Mouse (Mus musculus) left cerebral cortex, postnatal 25 days (tissue): ENCODE measurements at regions not wholly inside any gene's neighbourhood (a gene's known extent, or its start where the extent isn't known, plus 50 kb on each side); places are given as distances from the start of the nearest gene placed in this dataset.

ENCODE experiments used
- DNase-seq, 2 experiments: peaks; one replicate each; pipeline ENCODE4 v3.0.0; 2022; ENCODE audit warnings: low spot score in 2 of 2, mixed read lengths in 1 of 2
- intact Hi-C: fragments of 180-260 bp; cut with DNase I; formaldehyde crosslinking; loops from one replicate; pipeline ENCODE4 v1.15.1; 2025

DNA sequence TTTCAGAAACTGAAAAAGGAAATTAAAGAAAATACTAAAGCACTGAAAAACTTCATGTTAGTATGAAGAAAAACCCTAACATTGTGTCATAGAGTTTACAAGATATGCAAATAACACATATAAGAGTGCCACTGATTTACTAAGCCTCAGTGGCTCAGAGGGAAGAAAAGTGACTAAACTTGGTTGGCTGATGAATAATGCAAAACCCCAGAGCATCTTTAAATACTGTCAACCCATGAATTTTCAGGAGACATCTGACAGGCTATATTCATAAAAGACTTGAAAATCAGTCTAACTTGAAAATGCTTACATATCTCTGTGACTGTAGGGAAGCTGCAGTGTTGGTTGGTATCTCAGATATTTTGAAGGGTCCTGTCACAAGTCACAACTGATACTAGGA, 235.2 kb upstream of the Clec14a start:
- DNase-seq, result peak in 1 of 2 experiments; percentile 67
- intact Hi-C loops, result no loop called here

DNA sequence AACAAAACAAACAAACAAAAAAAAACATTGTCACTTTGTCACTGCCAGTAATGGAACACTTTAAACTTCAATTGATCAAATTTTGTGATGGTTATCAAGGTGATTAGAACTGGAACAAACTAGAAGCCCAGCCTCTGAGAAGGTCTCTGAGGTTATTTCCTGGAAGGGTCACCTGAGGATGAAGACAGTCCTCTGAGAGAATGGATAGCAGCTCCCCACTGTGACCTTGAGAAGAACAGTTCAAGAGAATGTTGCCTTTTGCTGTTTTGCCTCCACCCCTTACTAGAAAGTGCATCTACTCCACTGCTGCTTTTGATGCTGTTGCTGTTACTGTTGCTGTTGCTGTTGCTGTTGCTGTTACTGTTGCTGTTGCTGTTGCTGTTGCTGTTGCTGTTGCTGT, 205.1 kb upstream of the Clec14a start:
- DNase-seq, result no peak
- intact Hi-C loops, result no loop called here

DNA sequence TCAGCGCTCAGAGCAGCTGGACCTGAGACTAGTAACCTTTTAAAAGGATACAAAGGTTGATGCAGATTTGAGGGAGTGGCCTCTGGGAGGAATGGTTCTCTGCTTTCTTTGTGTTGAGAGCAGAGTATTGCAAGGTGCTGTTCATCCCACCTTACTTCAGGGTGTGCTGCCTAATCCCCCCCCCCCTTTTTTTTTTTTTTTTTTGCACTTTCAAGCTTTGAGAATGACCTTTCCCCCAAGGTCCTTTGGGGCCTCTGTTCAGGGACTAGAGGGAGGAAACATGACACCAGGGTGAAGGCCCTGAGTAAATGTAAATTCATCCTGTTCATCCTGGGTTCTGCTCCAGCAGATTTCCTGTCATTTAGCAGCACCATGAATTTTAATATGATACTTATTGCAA, 204.4 kb upstream of the Clec14a start:
- intact Hi-C loops, result no loop called here
- DNase-seq, result no peak

DNA sequence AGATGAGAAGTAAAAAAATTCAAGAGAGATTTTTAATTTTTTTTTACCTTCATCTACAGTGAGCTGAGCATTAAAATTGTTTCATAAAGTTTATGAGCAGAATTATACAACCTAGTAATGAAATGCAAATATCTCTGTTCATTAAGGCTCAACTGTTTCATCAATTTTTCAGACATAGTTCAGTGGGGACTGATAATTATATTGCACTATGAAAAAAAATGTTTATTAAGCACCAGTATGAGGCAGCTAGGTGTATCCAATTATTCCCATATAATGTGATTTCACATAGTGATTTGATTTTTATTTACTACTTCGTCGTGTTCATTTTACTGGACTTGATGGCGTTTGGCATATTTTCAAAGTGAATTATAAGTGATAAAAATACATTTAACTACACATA, 191.4 kb upstream of the Clec14a start:
- no peak for DNase-seq
- intact Hi-C loops, result no loop called here

DNA sequence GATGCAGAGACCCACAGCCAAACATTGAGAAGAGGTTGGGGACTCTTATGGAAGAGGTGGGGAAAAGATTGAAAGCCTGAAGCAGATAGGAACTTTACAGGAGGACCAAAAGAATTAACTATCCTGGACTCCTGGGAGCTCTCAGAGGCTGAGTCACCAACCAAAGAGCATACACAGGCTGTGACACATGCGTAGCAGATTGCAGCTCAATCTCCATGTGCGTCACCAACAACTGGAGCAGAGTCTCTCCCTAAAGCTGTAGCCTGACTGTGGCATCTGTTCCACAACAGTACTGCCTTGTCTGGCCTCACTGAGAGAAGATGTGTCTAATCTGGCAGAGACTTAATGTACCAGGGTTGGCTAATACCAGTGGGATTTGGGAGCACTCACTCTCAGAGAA, 185.7 kb upstream of the Clec14a start:
- intact Hi-C loops, result no loop called here
- peak in 1 of 2 experiments; percentile 51 for DNase-seq

DNA sequence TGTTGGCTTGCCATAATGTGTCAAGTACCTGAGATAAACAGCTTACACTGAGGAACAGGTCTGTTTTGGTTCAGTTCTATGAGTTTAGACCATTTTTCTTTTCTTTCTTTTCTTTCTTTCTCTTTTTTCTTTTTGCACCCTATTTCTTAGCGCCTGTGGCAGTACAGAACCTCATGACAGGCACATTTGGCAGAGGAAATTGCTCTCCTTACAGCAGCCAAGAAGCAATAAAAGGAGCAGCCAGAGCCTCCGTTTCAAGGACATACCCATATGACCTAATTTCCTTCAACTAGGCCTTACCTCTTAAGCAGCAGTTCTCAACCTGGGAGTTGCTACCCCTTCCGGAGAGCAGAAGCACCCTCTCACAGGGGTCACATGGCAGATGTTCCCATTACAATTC, 173.9 kb upstream of the Clec14a start:
- no peak for DNase-seq
- intact Hi-C loops, result no loop called here

DNA sequence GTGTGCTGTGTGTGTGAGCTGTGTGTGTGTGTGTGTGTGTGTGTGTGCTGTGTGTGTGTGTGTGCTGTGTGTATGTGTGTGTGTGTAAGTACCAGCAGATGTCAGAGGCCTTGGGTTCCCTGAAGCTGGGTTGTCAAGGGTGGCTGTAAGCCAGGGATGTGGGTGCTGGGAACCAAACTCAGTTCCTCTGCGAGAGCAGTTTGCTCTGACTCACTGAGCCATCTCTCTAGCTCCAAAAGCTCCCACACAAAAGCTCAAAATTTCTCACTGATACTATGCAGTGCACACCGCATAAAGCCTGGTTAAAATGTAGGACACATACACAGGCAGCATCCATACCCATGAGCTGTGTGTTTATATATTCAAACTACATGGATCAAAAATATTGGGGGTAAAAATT, 172.9 kb upstream of the Clec14a start:
- DNase-seq, result peak in 1 of 2 experiments; percentile 76
- intact Hi-C loops, result no loop called here

DNA sequence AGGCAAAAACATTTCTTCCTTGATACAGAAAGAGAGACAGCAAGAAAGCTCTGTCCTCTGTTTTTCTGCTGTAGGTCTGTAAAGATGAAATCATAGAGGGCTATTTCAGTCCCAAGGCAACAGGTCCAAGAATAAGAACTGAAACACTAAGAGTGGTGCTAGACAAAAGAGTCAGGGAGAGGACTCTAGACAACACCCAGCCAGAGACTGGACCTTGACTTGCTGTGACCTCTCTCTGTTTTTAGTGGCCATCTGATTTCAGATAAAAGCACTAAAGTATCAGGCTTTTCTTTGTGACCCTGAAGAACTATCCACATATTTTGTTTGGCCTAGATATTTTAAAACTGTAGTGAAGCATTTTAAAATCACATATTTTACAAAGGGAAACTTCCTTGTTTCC, 171.6 kb upstream of the Clec14a start:
- DNase-seq, result no peak
- intact Hi-C loops, result no loop called here

DNA sequence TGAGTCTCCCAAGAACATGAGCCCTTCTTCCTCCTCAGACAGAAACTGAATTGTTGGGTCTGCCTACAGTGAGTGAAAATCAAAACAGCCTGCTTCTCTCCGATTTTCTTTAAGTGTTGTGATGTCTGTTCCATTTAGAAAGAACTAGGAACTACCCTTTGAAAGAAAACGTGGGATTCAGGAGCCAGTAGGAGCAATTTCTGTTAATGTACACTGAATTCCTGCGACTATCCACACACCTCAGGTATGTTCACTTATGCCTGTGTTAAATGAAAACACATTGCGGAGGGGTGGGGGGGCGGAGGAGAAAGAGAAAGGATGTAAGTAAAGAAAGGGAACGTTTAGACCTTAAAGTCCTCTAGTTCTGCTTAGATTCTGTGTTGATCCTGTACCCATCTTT, 167.9 kb upstream of the Clec14a start:
- no peak for DNase-seq
- intact Hi-C loops, result loop anchor here (10.0 kb wide), 1 partner anchor 218 kb away; no protein-coding TSS in a partner anchor

DNA sequence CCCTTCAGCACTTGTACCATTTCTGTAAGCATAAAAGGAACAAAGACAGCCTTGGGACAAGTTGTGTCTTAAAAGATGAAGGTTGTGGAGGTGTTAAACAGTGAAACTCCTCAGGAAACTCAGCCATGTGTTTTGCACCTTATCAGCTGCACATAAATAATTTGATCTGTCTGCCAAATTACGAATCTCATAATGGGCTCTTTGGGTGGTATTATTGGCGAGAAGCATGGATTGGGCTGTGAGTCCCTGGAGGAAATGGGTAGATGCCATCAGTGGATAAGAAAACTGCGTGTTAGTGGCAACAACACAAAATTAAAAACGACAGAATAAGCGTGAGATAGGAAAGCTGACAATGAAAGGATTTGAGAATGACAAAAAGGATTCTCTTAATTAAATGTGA, 165.4 kb upstream of the Clec14a start:
- no peak for DNase-seq
- intact Hi-C loops, result loop anchor here (10.0 kb wide), 1 partner anchor 220 kb away; no protein-coding TSS in a partner anchor

DNA sequence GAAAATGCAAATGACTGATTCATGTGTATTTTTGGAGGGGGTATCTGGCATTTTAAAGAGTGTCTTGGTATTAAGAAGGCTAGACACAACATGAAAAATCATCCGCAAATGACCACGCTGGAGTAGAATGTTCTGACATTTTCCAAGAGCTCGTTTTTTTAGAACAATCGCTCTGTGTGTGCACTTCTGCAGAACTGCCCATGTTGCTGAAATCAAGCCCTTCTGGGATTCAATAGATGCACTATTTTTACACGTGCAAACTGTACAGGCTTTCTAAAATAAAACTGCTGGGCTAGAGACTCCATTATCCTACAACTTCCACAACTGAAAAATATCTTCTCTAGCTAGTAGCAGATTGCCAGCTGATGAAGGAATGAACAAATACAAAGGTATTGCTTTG, 160.8 kb upstream of the Clec14a start:
- peak in 1 of 2 experiments; percentile 70 for DNase-seq
- intact Hi-C loops, result loop anchor here (2.0 to 10.0 kb wide), 3 partner anchors 83 to 225 kb away; partner anchors contain the start of gene Sstr1

DNA sequence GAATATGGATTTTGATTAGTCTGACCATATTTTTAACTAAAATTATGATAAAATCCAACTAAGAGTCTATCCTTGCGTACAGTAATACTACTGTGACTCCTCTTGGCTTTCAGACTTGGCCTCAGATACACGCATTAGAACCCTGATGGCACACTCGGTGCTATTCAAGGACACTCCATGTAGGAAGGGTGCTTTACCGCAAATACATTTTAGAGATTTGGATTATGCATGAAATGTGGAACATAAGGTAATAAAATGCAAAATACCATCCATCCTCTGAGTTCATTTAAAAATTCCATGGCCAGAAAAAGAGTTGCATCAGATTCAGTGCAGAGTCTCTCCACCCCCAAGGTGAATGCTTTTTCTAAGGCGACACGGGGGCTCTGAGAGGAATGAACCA, 157.7 kb upstream of the Clec14a start:
- intact Hi-C loops, result loop anchor here (2.0 to 5.0 kb wide), 2 partner anchors 214 to 340 kb away; partner anchors contain the start of gene Sstr1
- DNase-seq, result peak in 1 of 2 experiments; percentile 75

DNA sequence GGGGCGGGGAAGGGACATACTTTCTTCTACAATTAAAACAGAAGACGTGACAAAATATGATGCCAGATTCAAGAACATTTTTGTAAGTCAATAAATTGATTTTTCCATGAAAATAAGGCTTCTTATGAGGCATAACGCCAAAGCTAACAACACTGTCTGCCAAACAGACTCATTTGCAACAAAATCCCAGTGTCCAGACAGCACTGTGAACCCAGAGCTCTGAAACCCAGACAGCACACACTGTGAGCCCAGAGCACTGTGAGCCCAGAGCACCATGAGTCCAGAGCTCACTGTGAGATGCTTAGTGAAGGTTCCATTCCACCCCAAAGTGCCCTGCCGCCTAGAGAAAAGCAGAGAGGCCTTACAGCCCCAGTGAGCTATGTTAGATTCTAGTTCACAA, 156.9 kb upstream of the Clec14a start:
- DNase-seq, result no peak
- intact Hi-C loops, result loop anchor here (2.0 to 5.0 kb wide), 2 partner anchors 214 to 339 kb away; partner anchors contain the start of gene Sstr1

DNA sequence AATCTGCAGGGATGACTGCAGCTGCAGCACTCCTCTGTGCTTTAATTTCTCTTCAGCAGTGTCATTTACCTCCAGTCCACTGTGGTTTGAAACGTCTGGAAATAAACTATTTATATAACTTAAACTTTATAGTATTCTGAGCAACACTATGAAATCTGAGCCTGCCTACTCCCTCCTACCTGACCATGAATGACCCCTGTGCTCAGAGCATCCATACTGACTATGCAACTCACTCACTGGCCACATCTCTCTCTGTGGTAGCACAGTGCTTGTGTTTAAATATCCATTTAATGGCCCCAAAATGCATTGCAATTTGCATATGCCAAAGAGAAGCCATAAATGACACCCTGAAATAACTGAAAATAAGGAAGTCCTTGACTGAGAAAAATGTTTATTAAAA, 154.5 kb upstream of the Clec14a start:
- DNase-seq, result no peak
- intact Hi-C loops, result no loop called here

DNA sequence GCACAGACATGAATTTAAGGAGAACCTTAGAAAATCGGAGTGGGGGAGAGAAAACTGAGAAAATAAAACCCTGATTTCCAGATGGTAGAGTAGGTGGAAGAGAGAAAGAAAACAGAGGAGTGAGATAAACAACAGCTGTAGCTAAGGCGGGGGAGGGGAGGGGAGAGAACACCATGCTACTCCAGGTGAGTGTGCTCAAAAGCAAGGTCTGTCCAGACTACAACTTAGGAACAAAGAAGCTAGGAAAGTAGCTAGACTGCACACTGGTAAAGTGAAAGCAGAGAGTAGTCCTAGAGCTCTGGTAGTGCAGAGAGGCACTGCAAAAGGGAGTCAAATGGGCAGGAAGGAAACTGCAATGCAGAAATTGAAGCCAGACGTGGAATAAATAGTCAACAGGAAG, 132.8 kb upstream of the Clec14a start:
- peak in 1 of 2 experiments; percentile 14 for DNase-seq
- intact Hi-C loops, result no loop called here

DNA sequence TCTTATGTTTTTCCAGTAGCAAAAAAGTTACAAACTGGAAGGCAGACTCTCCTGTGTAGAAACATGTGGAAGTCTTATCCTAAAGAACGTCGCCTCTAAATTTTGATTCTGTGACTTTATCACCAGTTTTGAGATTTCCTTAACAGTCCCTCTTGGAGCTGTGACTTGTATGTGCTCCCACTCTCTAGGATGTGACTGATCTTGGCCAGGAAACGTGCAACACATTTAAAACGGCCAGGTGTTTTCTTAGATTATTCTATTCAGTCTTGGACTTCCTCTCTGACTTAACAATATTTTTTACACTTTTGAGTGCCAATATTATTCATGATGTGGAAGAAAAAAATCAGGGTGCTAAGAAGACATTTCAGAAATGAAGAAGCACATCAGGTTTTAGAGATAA, 91.2 kb upstream of the Clec14a start:
- intact Hi-C loops, result no loop called here
- peak in 1 of 2 experiments; percentile 71 for DNase-seq

DNA sequence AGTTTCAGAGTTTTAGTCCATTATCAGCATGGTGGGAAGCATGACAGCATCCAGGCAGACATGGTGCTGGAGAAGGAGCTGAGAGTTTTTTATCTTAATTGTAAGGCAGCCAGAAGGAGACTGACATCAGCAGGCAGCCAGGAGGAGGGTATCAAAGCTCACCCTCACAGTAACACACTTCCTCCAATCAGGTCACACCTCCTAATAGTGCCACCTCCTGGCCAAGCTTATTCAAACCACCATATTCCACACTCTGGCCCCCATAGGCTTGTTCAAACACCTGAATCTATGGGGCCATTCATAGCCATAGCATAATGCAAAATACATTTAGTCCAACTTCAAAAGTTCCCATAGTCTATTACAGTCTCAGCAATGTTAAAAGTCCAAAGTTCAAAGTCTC, 65.1 kb upstream of the Clec14a start:
- no peak for DNase-seq
- intact Hi-C loops, result no loop called here

DNA sequence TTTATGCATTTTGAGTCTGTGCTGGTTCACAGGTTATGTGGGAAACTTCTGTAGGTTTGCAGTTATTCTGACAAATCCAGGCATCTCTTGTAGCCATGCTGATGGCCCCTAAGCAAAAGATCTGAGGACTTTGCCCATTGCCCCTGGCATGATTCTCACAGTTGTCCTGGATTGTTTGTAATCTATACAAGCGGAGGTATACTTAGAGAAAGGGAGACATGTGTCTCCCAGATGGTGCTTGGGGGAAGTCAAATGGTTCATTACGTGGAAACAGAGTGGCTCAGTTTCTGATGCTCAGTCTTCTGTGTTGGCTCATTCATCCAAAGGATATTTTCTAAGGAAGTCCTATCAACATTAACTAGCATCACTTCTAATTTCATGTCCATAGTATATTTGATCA, 60.8 kb upstream of the Clec14a start:
- intact Hi-C loops, result no loop called here
- no peak for DNase-seq

DNA sequence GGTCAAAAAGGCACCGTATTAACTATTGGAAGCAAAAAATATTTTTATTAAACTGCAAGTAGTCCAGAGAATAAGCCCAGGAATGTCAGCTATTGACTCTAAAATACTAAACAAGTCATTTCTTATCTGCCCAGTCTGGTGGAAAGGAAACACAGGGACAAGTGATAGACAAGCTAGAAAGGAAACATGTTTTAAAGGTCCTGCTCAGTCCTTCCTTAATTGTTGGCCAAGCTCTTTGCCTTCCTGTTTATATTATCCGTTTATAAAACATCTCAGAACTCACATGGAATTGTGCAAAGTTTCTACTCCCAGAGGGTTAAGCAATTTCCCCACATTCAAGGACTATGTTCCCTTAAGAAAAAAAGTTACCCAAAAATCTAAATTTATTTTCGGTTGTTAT, 54.9 kb upstream of the Clec14a start:
- intact Hi-C loops, result no loop called here
- no peak for DNase-seq
